Mouse (Mus musculus): Measurements from ENCODE around the gene Frmpd3. TPM values are rescaled to one million over a fixed set of nuclear protein-coding genes. Genes with fewer than 3 reads are reported as not detected.

Gene Frmpd3
- polyA plus RNA-seq, 1 experiment = 0.92 TPM

DNA sequence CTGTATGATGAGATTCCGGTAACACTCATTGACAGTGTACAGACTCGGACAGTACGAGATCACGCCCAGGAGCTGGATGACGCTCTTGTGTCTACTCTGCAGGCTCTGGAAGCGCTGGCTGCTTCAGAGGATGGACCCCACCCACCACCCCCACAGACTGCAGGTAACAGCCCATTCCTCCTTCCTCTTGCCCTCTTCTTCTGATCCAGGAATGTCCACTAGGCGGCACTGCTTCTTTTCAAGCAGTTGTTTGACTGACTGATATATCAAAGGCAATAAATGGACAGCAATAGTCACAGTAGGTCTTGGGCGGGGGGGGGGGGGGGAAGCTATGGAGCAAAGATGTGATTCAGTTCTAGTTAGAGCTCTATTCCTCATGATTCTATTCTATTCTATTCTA is 86.2 kb downstream of the Frmpd3 start:
- peak; percentile 17 for DNase-seq
- H3K36me3 ChIP-seq (ENCODE audit: control insufficient read depth, insufficient read depth, low read length) = no peaks in the 10 kb centered on the region
- no peak overlapping the region for H3K4me3 ChIP-seq (ENCODE audit: insufficient read depth, low read depth, low read length)
- no peaks in the 10 kb centered on the region for H3K27me3 ChIP-seq (replicated peaks; ENCODE audit: control insufficient read depth, insufficient read depth, low read length)
- WGBS = 75% methylated on average over 8 of the region's 8 CpGs
- TF ChIP-seq POLR2A (IDR thresholded peaks at IDR 0.05; ENCODE audit: low read depth, low read length) (no peak), CTCF (conservative IDR thresholded peaks at IDR 0.05; ENCODE audit: insufficient read depth, insufficient read length, low read depth, low read length) (peak; percentile 28)
- H3K27ac ChIP-seq (ENCODE audit: insufficient read depth, low read depth, low read length) = no peak overlapping the region
- no peaks in the 10 kb centered on the region for H3K4me1 ChIP-seq (ENCODE audit: control insufficient read depth, insufficient read depth, low read length)

DNA sequence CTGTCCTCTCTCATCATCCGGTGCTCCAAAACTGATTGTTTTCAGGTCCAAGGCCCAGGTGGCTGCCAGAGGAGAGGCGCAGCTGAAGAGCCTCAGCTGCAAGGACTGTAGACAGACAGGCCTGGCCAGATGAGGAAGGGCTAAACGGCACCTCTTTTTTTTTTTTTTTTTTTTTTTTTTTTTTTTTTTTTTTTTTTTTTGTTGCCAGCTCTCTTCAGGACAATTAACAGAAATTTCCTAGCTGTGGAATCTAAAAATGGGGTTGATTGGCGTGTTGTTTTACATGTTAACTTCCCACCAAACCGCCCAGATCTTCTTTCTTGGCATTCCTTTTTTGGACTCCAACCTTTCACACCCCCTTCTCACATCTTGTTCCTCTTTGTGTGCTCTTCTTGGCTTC is 87.9 kb downstream of the Frmpd3 start:
- 80% methylated on average over 5 of the region's 5 CpGs for WGBS
- Histone ChIP-seq H3K4me3 (ENCODE audit: insufficient read depth, low read depth, low read length) (no peak overlapping the region), H3K4me1 (ENCODE audit: control insufficient read depth, insufficient read depth, low read length) (no peaks in the 10 kb centered on the region), H3K36me3 (ENCODE audit: control insufficient read depth, insufficient read depth, low read length) (no peaks in the 10 kb centered on the region), H3K27ac (ENCODE audit: insufficient read depth, low read depth, low read length) (no peak overlapping the region), H3K27me3 (replicated peaks; ENCODE audit: control insufficient read depth, insufficient read depth, low read length) (no peaks in the 10 kb centered on the region)
- no peak for TF ChIP-seq CTCF (conservative IDR thresholded peaks at IDR 0.05; ENCODE audit: insufficient read depth, insufficient read length, low read depth, low read length)
- no peak for TF ChIP-seq POLR2A (IDR thresholded peaks at IDR 0.05; ENCODE audit: low read depth, low read length)
- no peak for DNase-seq

DNA sequence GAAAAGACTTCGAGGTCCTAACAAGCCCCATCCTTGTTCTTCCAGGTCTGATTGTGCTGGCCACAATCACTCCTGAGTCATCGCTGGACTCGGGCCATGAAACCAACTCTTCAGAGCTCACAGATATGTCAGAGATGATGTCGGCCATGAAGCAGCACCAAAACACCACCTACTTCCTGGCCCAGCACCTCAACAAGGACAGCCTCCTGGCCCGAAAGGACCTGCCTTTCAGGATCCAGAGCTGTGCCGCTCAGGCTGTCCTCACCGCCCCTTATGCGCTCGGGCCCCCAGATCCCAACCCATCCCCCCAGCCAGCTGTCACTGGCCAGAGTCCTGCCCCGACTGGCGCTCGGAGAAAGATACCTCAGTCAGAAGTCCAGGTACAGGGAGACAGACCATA is 88.4 kb downstream of the Frmpd3 start:
- Histone ChIP-seq H3K4me1 (ENCODE audit: control insufficient read depth, insufficient read depth, low read length) (no peaks in the 10 kb centered on the region), H3K4me3 (ENCODE audit: insufficient read depth, low read depth, low read length) (no peak overlapping the region), H3K27me3 (replicated peaks; ENCODE audit: control insufficient read depth, insufficient read depth, low read length) (no peaks in the 10 kb centered on the region), H3K36me3 (ENCODE audit: control insufficient read depth, insufficient read depth, low read length) (no peaks in the 10 kb centered on the region), H3K27ac (ENCODE audit: insufficient read depth, low read depth, low read length) (no peak overlapping the region)
- DNase-seq = no peak
- TF ChIP-seq POLR2A (IDR thresholded peaks at IDR 0.05; ENCODE audit: low read depth, low read length) (no peak), CTCF (conservative IDR thresholded peaks at IDR 0.05; ENCODE audit: insufficient read depth, insufficient read length, low read depth, low read length) (no peak)
- WGBS = 83% methylated on average over 12 of the region's 12 CpGs

DNA sequence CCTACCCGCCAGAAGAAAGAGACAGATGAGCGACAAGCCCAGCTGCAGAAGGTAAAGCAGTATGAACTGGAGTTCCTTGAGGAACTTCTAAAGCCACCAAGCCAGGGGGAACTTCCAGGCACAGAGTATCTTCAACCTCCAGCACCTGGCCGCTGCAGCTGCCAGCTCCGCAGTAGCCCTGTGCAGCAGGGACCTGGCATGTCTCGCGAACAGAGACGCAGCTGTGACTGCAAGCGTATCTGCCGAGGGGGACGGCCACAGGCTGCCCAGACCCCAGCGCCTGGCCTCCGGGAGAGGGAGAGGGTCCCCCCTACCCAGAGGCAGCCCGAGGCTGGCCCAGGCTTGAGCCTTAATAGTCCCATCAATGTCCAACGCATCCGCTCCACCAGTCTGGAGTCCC is 89.9 kb downstream of the Frmpd3 start:
- no peak for TF ChIP-seq CTCF (conservative IDR thresholded peaks at IDR 0.05; ENCODE audit: insufficient read depth, insufficient read length, low read depth, low read length)
- no peak for TF ChIP-seq POLR2A (IDR thresholded peaks at IDR 0.05; ENCODE audit: low read depth, low read length)
- WGBS = 90% methylated on average over 15 of the region's 15 CpGs
- H3K27me3 ChIP-seq (replicated peaks; ENCODE audit: control insufficient read depth, insufficient read depth, low read length) = no peaks in the 10 kb centered on the region
- no peak for DNase-seq
- H3K27ac ChIP-seq (ENCODE audit: insufficient read depth, low read depth, low read length) = no peak overlapping the region
- H3K36me3 ChIP-seq (ENCODE audit: control insufficient read depth, insufficient read depth, low read length) = no peaks in the 10 kb centered on the region
- H3K4me1 ChIP-seq (ENCODE audit: control insufficient read depth, insufficient read depth, low read length) = no peaks in the 10 kb centered on the region
- no peak overlapping the region for H3K4me3 ChIP-seq (ENCODE audit: insufficient read depth, low read depth, low read length)

DNA sequence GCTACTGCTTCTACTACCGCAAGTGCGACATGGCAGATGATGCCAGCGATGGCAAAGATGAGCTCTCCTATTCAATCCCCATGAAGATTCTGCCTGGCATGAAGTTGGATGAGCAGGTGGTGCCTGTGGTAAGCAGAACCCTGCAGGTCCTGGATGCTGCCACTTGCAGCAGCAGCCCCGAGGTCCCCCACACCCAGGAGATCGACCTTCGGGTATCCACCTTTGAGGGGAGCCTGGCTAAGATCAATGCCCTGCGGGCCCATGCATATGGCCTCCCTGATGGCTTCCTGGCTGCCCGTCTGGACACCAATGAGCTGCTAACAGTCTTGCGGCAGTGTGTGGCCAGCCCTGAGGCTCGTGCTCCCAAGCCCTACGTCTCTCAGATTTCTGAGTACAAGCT is 90.7 kb downstream of the Frmpd3 start:
- Histone ChIP-seq H3K4me3 (ENCODE audit: insufficient read depth, low read depth, low read length) (no peak overlapping the region), H3K36me3 (ENCODE audit: control insufficient read depth, insufficient read depth, low read length) (no peaks in the 10 kb centered on the region), H3K27ac (ENCODE audit: insufficient read depth, low read depth, low read length) (no peak overlapping the region), H3K4me1 (ENCODE audit: control insufficient read depth, insufficient read depth, low read length) (no peaks in the 10 kb centered on the region), H3K27me3 (replicated peaks; ENCODE audit: control insufficient read depth, insufficient read depth, low read length) (no peaks in the 10 kb centered on the region)
- TF ChIP-seq POLR2A (IDR thresholded peaks at IDR 0.05; ENCODE audit: low read depth, low read length) (no peak), CTCF (conservative IDR thresholded peaks at IDR 0.05; ENCODE audit: insufficient read depth, insufficient read length, low read depth, low read length) (no peak)
- 91% methylated on average over 11 of the region's 11 CpGs for WGBS
- no peak for DNase-seq

DNA sequence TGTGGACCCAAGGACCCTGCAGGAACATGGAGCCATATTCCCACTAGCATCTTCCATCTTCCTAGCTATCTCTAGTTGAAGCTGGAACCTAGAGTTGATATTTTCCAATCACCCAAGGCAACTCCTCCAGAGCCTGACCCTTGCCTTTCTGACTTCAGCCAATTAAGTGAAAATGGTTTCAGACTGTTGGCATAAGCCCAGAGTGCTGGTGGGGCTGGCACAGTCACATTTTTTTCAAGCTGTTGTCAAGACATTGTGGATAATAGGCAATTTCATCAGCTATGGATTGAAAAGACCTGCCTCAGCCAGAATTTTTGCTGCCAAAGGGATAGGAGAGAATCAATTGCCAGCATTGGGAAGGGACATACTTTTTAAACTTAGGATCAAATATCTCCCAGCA is 95.8 kb downstream of the Frmpd3 start:
- Histone ChIP-seq H3K36me3 (ENCODE audit: control insufficient read depth, insufficient read depth, low read length) (no peaks in the 10 kb centered on the region), H3K27me3 (replicated peaks; ENCODE audit: control insufficient read depth, insufficient read depth, low read length) (no peaks in the 10 kb centered on the region), H3K27ac (ENCODE audit: insufficient read depth, low read depth, low read length) (no peak overlapping the region), H3K4me3 (ENCODE audit: insufficient read depth, low read depth, low read length) (no peak overlapping the region), H3K4me1 (ENCODE audit: control insufficient read depth, insufficient read depth, low read length) (no peaks in the 10 kb centered on the region)
- DNase-seq = peak; percentile 7
- TF ChIP-seq POLR2A (IDR thresholded peaks at IDR 0.05; ENCODE audit: low read depth, low read length) = no peak
- no peak for TF ChIP-seq CTCF (conservative IDR thresholded peaks at IDR 0.05; ENCODE audit: insufficient read depth, insufficient read length, low read depth, low read length)

DNA sequence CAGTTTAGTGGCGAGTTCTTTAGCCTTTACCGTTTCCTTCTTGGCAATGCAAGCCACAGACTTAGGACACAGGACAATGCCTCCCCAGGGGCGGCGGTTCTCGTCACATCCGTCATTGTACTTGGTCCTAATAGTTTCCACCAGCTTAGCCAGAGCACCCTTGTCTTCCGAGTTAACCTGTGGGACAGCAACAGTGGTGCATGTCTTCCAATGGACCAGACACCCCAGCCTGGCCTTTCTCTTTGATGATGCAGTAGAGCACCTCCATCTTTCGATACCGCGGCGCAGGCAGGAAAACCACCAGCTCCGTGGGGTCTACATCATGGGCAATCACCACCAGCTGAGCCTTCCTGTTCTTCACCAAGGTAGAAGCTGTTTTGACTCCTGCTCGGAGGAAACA is 103.5 kb downstream of the Frmpd3 start:
- TF ChIP-seq CTCF (conservative IDR thresholded peaks at IDR 0.05; ENCODE audit: insufficient read depth, insufficient read length, low read depth, low read length) (no peak), POLR2A (IDR thresholded peaks at IDR 0.05; ENCODE audit: low read depth, low read length) (no peak)
- no peak for DNase-seq
- Histone ChIP-seq H3K4me3 (ENCODE audit: insufficient read depth, low read depth, low read length) (no peak overlapping the region), H3K36me3 (ENCODE audit: control insufficient read depth, insufficient read depth, low read length) (no peaks in the 10 kb centered on the region), H3K27ac (ENCODE audit: insufficient read depth, low read depth, low read length) (no peak overlapping the region), H3K4me1 (ENCODE audit: control insufficient read depth, insufficient read depth, low read length) (no peaks in the 10 kb centered on the region), H3K27me3 (replicated peaks; ENCODE audit: control insufficient read depth, insufficient read depth, low read length) (no peaks in the 10 kb centered on the region)
- 79% methylated on average over 13 of the region's 13 CpGs for WGBS

DNA sequence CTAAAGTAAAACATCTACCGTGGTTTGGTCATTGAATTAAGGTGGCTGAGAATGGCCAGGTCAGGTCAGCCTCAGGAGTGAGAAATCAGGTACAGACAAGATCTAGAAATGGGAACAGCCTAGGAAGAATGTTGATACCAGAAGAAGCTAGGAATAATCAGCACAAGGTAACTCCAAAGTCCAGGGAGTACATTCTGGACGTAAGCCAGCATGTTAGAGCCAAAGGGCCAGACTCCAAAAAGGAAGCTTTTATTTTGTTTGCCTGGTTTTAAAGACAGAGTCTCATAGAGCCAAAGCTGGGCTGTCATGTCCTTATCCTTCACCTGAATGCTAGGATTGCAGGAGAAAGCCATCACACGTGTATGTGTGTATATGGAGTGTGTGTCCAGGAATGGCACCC is 108.0 kb downstream of the Frmpd3 start:
- DNase-seq = peak; percentile 79
- Histone ChIP-seq H3K4me3 (ENCODE audit: insufficient read depth, low read depth, low read length) (no peak overlapping the region), H3K36me3 (ENCODE audit: control insufficient read depth, insufficient read depth, low read length) (no peaks in the 10 kb centered on the region), H3K4me1 (ENCODE audit: control insufficient read depth, insufficient read depth, low read length) (no peaks in the 10 kb centered on the region), H3K27ac (ENCODE audit: insufficient read depth, low read depth, low read length) (peak overlapping the region; percentile 4; the same call in 1 of the 2 replicates), H3K27me3 (replicated peaks; ENCODE audit: control insufficient read depth, insufficient read depth, low read length) (no peaks in the 10 kb centered on the region)
- 29% methylated on average over 3 of the region's 3 CpGs for WGBS
- TF ChIP-seq CTCF (conservative IDR thresholded peaks at IDR 0.05; ENCODE audit: insufficient read depth, insufficient read length, low read depth, low read length) = no peak
- no peak for TF ChIP-seq POLR2A (IDR thresholded peaks at IDR 0.05; ENCODE audit: low read depth, low read length)
